Mouse (Mus musculus) limb, embryonic 14.5 days (tissue): ENCODE measurements around the gene Prkca. TPM values are rescaled to one million over a fixed set of nuclear protein-coding genes. Genes with fewer than 3 reads are reported as not detected.

Source experiments
- ATAC-seq: fragments of 200-750 bp; cut with Nextera tagmentation; 2 replicates; pipeline ENCODE4 v1.8.0; 2017; ENCODE audit warnings: low read depth, moderate number of reproducible peaks, moderate TSS enrichment; ENCODE audit not compliant: low FRiP score
- DNase-seq: peaks from one replicate; pipeline ENCODE4 v3.0.0-alpha.2; 2015; ENCODE audit warnings: low spot score
- H3K27ac ChIP-seq: fragments of 300-500 bp; sonication (generic); replicated peaks from 2 replicates; pipeline ENCODE4 v1.5.1; 2014; ENCODE audit warnings: low read depth, mild to moderate bottlenecking, low read length, moderate library complexity, mixed read lengths
- H3K27me3 ChIP-seq: fragments of 300-500 bp; sonication (generic); 2 replicates; pipeline ENCODE4 v1.6.1; 2014; ENCODE audit warnings: low read length, mixed read lengths; ENCODE audit not compliant: control insufficient read depth, insufficient read depth
- H3K36me3 ChIP-seq: fragments of 300-500 bp; sonication (generic); 2 replicates; pipeline ENCODE4 v1.6.1; 2014; ENCODE audit warnings: mild to moderate bottlenecking, low read length, moderate library complexity, mixed read lengths; ENCODE audit not compliant: control insufficient read depth, insufficient read depth
- H3K4me1 ChIP-seq: fragments of 300-500 bp; sonication (generic); 2 replicates; pipeline ENCODE4 v1.6.1; 2014; ENCODE audit warnings: antibody characterized with exemption, low read length, mixed read lengths; ENCODE audit not compliant: control insufficient read depth, insufficient read depth
- H3K4me2 ChIP-seq: fragments of 300-500 bp; sonication (generic); replicated peaks from 2 replicates; pipeline ENCODE4 v1.6.1; 2014; ENCODE audit warnings: low read depth, mild to moderate bottlenecking, low read length, moderate library complexity; ENCODE audit not compliant: severe bottlenecking
- H3K4me3 ChIP-seq: fragments of 300-500 bp; sonication (generic); replicated peaks from 2 replicates; pipeline ENCODE4 v1.5.1; 2014; ENCODE audit warnings: low read length
- H3K9ac ChIP-seq: fragments of 300-500 bp; sonication (generic); 2 replicates; pipeline ENCODE4 v1.6.1; 2014; ENCODE audit warnings: mild to moderate bottlenecking, low read depth, low read length, moderate library complexity; ENCODE audit not compliant: severe bottlenecking
- H3K9me3 ChIP-seq: fragments of 300-500 bp; sonication (generic); 2 replicates; pipeline ENCODE4 v1.6.1; 2016; ENCODE audit warnings: low read length; ENCODE audit not compliant: control insufficient read depth
- POLR2A ChIP-seq: fragments of 200-500 bp; IDR thresholded peaks from 2 replicates; pipeline ENCODE4 v1.8.0; 2012; ENCODE audit warnings: inconsistent platforms, mild to moderate bottlenecking, moderate library complexity, borderline replicate concordance; ENCODE audit not compliant: insufficient read depth, insufficient read length; ENCODE audit errors: extremely low read depth
- whole genome bisulfite sequencing: fragments of 180-500 bp; shearing (Covaris S2); extraction: QIAGEN DNeasy Blood & Tissue Kit; methylation state at CpG from one replicate; pipeline ENCODE4 v1.1.7; 2014; 5-methylcytosine and 5-hydroxymethylcytosine counted together
- polyA plus RNA-seq, 2 experiments: library from polyadenylated mRNA; depleted of rRNA in 1 of 2; stranded (reverse) in 1 of 2; unstranded in 1 of 2; fragments of >200 nt; fragmentation: Nextera tagmentation in 1 of 2; extraction: Ambion mirVana in 1 of 2; gene quantifications; 2 replicates each; pipeline versions ENCODE4 v1.2.1 to v1.2.3; 2012 to 2014

Gene Prkca
- polyA plus RNA-seq, 2 experiments = 9.0 to 16.3 TPM

DNA sequence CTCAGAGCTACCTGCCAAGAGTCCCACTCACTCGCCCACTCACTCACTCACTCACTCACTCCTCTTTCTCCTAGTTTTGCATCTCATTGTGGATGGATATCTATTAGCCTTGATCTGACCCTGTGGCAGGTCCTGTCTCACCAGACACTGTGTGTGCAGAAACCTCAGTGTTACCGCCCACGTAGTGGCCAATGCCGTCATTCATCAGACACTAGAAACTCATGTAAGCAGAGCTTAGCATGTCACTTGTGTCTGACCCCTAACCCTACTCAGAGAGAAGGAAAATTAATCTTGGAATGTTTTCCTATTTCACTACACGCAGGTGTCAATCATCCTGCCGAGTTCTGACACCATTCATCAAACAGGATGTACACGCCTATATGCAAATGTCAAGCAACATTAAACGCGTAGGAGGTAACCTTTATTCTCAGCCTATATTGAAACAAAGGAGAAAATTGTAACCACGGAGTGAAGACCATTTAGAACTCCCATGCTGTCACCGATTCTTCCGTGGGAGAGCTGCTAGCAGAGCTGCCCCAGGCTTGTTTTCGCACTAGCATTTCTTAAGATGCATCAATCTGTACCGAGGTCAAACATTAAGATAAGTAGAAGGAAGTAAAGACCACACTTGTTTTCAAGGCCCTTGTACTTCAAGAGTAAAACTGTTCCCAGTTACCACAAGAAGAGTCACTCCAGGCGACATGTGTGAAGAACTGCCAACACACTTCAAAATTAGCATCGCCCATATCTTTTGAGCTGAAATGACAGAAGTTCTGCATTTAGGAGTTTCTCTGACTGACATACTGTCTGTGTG lies 70.9 kb downstream of the Prkca start:
- Histone ChIP-seq H3K4me2 (no peak overlapping the region), H3K9me3 (no peaks in the 10 kb centered on the region), H3K27me3 (no peaks in the 10 kb centered on the region), H3K4me1 (peaks cover 34% of the 10 kb centered on the region), H3K36me3 (no peaks in the 10 kb centered on the region), H3K9ac (no peak overlapping the region), H3K27ac (no peak overlapping the region), H3K4me3 (no peak overlapping the region)
- DNase-seq = no peak
- WGBS = 87% methylated on average over 16 of the region's 16 CpGs
- no peak for TF ChIP-seq POLR2A
- no peak for ATAC-seq

DNA sequence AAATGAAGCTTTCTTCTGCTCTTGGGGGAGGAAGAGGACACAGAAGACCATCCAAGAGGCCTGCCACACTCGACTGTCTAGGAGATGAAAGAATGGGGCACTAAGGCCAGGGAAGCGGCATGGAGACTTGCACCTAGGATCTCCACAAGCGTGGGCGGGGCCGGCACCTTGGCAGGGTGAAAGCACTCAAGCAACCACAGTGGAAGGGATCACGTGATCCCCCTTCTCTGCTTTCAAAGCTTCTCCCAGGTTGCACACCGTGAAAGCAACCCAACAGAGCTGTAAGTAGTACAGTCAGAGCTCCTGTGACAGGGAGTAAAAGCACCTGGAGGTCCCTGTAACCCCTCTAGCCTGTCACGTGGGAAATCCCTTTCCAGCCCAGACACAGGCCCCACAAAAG lies 72.4 kb downstream of the Prkca start:
- TF ChIP-seq POLR2A = no peak
- Histone ChIP-seq H3K4me2 (no peak overlapping the region), H3K27me3 (no peaks in the 10 kb centered on the region), H3K36me3 (no peaks in the 10 kb centered on the region), H3K27ac (no peak overlapping the region), H3K4me3 (no peak overlapping the region), H3K4me1 (peaks cover 39% of the 10 kb centered on the region), H3K9me3 (no peaks in the 10 kb centered on the region), H3K9ac (no peak overlapping the region)
- 42% methylated on average over 8 of the region's 8 CpGs for WGBS
- no peak for ATAC-seq
- DNase-seq = no peak

DNA sequence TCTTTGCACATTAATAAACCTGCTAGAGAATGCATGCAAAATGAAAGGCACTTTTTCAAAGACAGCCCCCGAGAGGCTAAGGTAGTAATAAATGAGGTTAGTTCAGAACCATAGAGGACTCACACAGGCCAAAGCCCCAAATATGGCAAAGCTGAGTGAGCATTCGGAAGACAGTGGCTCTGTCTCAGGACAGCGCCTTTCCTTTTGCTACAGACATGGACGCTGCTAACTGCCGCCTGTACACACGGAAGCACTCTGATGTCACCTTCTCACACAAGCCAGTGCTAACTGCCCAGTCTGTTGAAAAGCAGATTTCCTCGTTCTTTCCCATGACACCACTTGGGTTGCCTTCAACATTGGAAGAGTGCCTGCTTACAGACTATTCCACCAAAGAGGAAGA lies 74.2 kb downstream of the Prkca start:
- Histone ChIP-seq H3K27ac (0 out of 2 replicates have a peak overlapping the region, but pooled peaks have one; percentile 1), H3K36me3 (no peaks in the 10 kb centered on the region), H3K9ac (no peak overlapping the region), H3K9me3 (no peaks in the 10 kb centered on the region), H3K27me3 (no peaks in the 10 kb centered on the region), H3K4me1 (peaks cover 39% of the 10 kb centered on the region), H3K4me3 (no peak overlapping the region), H3K4me2 (no peak overlapping the region)
- no peak for ATAC-seq
- no peak for DNase-seq
- WGBS = 71% methylated on average over 7 of the region's 7 CpGs
- TF ChIP-seq POLR2A = no peak

DNA sequence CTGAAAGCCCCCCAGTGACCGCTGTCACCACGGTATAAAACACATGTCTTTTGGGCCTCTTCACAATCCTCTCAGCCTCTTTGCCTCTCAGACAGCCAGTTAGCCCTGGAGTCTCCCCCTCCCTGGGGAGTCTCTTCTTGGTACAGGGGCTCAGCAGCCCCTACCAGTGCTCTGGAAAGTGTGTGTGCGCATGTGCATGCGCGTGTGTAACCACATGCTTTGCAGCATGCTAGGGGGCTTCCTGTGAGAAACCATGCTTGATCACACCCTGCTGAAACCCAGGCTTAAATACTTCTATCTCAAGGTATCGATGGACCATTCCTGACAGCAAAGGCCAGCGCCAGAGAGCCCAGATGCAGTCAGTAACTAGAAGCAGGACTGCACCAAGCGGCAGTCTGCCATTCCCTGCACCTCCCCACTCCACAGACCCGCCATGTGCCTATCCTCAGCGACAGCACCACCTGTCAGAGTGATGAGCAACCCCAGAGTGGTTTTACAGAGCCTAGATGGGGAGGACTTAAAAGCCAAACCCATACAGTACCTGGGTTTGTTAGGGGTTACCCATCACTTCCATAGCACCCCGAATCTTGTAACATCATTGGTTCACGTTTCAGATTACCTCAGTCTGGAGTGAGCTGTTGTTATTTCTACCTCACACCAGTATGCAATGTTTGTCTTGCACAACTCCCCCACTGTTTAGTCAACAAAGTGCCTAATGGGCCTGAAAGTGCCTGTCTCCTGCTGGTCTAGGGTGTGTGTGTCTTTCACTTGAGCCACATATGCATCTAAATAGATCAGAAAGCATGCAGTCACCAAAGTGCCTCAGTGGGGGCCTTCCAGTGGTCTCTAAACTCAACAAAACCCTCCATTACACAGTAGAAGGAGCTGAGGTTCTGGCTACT lies 75.1 kb downstream of the Prkca start:
- no peak overlapping the region for H3K4me2 ChIP-seq
- WGBS = 66% methylated on average over 12 of the region's 12 CpGs
- H3K27me3 ChIP-seq = no peaks in the 10 kb centered on the region
- ATAC-seq (no peak), DNase-seq (no peak)
- TF ChIP-seq POLR2A = no peak
- peaks cover 39% of the 10 kb centered on the region for H3K4me1 ChIP-seq
- no peaks in the 10 kb centered on the region for H3K9me3 ChIP-seq
- no peaks in the 10 kb centered on the region for H3K36me3 ChIP-seq
- no peak overlapping the region for H3K9ac ChIP-seq
- no peak overlapping the region for H3K4me3 ChIP-seq
- 0 out of 2 replicates have a peak overlapping the region, but pooled peaks have one; percentile 1 for H3K27ac ChIP-seq

DNA sequence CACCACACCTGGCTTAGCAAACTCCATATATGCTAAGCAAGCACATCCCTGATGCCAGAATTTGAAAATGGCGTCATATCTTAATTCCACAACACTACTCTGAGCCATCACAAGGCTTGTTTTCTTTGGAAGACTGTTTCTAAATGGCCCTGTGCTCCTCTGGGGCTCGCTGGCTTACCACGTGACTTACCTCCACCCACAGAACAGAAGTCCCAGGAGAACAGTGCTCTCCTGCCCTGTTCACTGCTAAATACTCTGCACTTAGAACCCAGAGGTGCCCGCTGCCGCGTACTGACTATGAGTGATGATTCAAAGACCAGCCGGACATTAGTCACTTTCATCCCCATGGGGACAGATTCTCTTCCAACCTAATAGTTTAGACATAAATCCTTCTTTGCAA lies 75.9 kb downstream of the Prkca start:
- no peak for DNase-seq
- no peak overlapping the region for H3K27ac ChIP-seq
- H3K27me3 ChIP-seq = no peaks in the 10 kb centered on the region
- no peak overlapping the region for H3K4me2 ChIP-seq
- no peak overlapping the region for H3K9ac ChIP-seq
- no peaks in the 10 kb centered on the region for H3K36me3 ChIP-seq
- TF ChIP-seq POLR2A = no peak
- no peak overlapping the region for H3K4me3 ChIP-seq
- no peak for ATAC-seq
- H3K4me1 ChIP-seq = peaks cover 39% of the 10 kb centered on the region
- H3K9me3 ChIP-seq = no peaks in the 10 kb centered on the region
- WGBS = 77% methylated on average over 7 of the region's 7 CpGs
